Mouse (Mus musculus) urinary bladder, adult 2 months (tissue): ENCODE measurements around the gene Phf11b. TPM values are rescaled to one million over a fixed set of nuclear protein-coding genes. Genes with fewer than 3 reads are reported as not detected.
"Not testable (repeated sequence)": the region's sequence is repeated elsewhere in the genome, so short reads cannot be mapped to it uniquely, and the experiment has no call there.

ENCODE experiments used
- DNase-seq: peaks from one replicate; pipeline ENCODE4 v3.0.0; 2022; ENCODE audit warnings: low spot score
- polyA plus RNA-seq: library from polyadenylated mRNA; depleted of rRNA; stranded (reverse); fragments of >200 nt; gene quantifications from 2 replicates; pipeline ENCODE4 v1.2.3, GENCODE M21; 2012; rRNA removed

Gene Phf11b
- 3.1 and 3.7 TPM in 2 replicates for polyA plus RNA-seq

GRCm38 (mm10) chr14:59341189-59341588 is at the start of gene Phf11b:
Gene Phf11b (minus strand): TSS chr14:59341351.
- DNase-seq, result not testable (repeated sequence)

GRCm38 (mm10) chr14:59390181-59390580 is 49.0 kb upstream of the Phf11b start:
- not testable (repeated sequence) for DNase-seq

GRCm38 (mm10) chr14:59389532-59389931 is 48.4 kb upstream of the Phf11b start:
- no peak for DNase-seq

- no peak for DNase-seq
Measured at GRCm38 (mm10) chr14:59370348-59371068, 29.4 kb upstream of the Phf11b start.

GRCm38 (mm10) chr14:59366386-59367105 is 25.4 kb upstream of the Phf11b start:
- no peak for DNase-seq

- DNase-seq, result peak; percentile 28
Measured at GRCm38 (mm10) chr14:59365244-59365644, 24.1 kb upstream of the Phf11b start, which contains the start of gene Phf11d. Gene Phf11d (minus strand): TSS chr14:59365470.

GRCm38 (mm10) chr14:59339541-59339940 is 1.6 kb downstream of the Phf11b start:
- DNase-seq, result no peak

GRCm38 (mm10) chr14:59336056-59336455 is 5.1 kb downstream of the Phf11b start:
- not testable (repeated sequence) for DNase-seq

- DNase-seq, result peak; percentile 27
Measured at GRCm38 (mm10) chr14:59330499-59330898, 10.7 kb downstream of the Phf11b start.

GRCm38 (mm10) chr14:59319970-59320369 is 21.2 kb downstream of the Phf11b start:
- DNase-seq, result not testable (repeated sequence)

- DNase-seq, result peak; percentile 33
Measured at GRCm38 (mm10) chr14:59319036-59319435, 22.1 kb downstream of the Phf11b start.

GRCm38 (mm10) chr14:59297391-59297790 is 43.8 kb downstream of the Phf11b start, which contains the start of gene Phf11a:
Gene Phf11a (minus strand): TSS chr14:59297522.
- DNase-seq, result not testable (repeated sequence)

- DNase-seq, result not testable (repeated sequence)
Measured at GRCm38 (mm10) chr14:59291769-59292168, 49.4 kb downstream of the Phf11b start.

- peak; percentile 39 for DNase-seq
Measured at GRCm38 (mm10) chr14:59274961-59275360, 66.2 kb downstream of the Phf11b start.

Other genes with a start within 250 kb of the Phf11b start
- gene 1700129C05Rik, start 198.5 kb downstream of the Phf11b start, polyA plus RNA-seq, result not detected in 2 replicates
- not detected in 2 replicates for gene Gm5142, start 162.6 kb downstream of the Phf11b start, polyA plus RNA-seq
- 26.7 and 27.7 TPM in 2 replicates for gene Rcbtb1, start 140.1 kb downstream of the Phf11b start, polyA plus RNA-seq
- 0.60 and 0.98 TPM in 2 replicates for gene Gm6904, start 81.1 kb downstream of the Phf11b start, polyA plus RNA-seq
- 1.4 and 1.6 TPM in 2 replicates for gene Phf11a, start 43.8 kb downstream of the Phf11b start, polyA plus RNA-seq
- 20.0 and 21.8 TPM in 2 replicates for gene Phf11d, start 24.1 kb upstream of the Phf11b start, polyA plus RNA-seq
- 1.9 and 2.5 TPM in 2 replicates for gene Phf11c, start 54.0 kb upstream of the Phf11b start, polyA plus RNA-seq
- 6.4 and 7.1 TPM in 2 replicates for gene Setdb2, start 99.5 kb upstream of the Phf11b start, polyA plus RNA-seq
- gene Cab39l, start 99.6 kb upstream of the Phf11b start, polyA plus RNA-seq, result 59.8 and 60.7 TPM in 2 replicates